Mouse (Mus musculus) right cerebral cortex, postnatal 25 days (tissue): ENCODE results near the gene Zmynd11.
"Not testable (repeated sequence)": the region's sequence is repeated elsewhere in the genome, so short reads cannot be mapped to it uniquely, and the experiment has no call there.

Experiments
- DNase-seq: peaks from one replicate; pipeline ENCODE4 v3.0.0; 2022

Zmynd11 gene

GRCm38 (mm10) chr13:9764646-9765536 lies at the start of gene Zmynd11:
Gene Zmynd11 (minus strand): TSS chr13:9765330.
- DNase-seq, result peak; percentile 66

- no peak for DNase-seq
Measured at GRCm38 (mm10) chr13:9795889-9796631, 30.9 kb upstream of the Zmynd11 start.

GRCm38 (mm10) chr13:9786050-9786449 lies 20.9 kb upstream of the Zmynd11 start:
- DNase-seq, result no peak

GRCm38 (mm10) chr13:9783717-9784116 lies 18.6 kb upstream of the Zmynd11 start:
- no peak for DNase-seq

GRCm38 (mm10) chr13:9775901-9776300 lies 10.8 kb upstream of the Zmynd11 start:
- DNase-seq, result no peak

GRCm38 (mm10) chr13:9774077-9774476 lies 8.9 kb upstream of the Zmynd11 start:
- no peak for DNase-seq

GRCm38 (mm10) chr13:9767279-9767678 lies 2.1 kb upstream of the Zmynd11 start:
- no peak for DNase-seq

GRCm38 (mm10) chr13:9766497-9766896 lies 1.4 kb upstream of the Zmynd11 start:
- no peak for DNase-seq

GRCm38 (mm10) chr13:9765537-9765851 lies 364 bp upstream of the Zmynd11 start:
- DNase-seq, result no peak

GRCm38 (mm10) chr13:9763828-9764645 lies 1.1 kb downstream of the Zmynd11 start:
- DNase-seq, result peak; percentile 79

- DNase-seq, result no peak
Measured at GRCm38 (mm10) chr13:9763100-9763827, 1.9 kb downstream of the Zmynd11 start.

GRCm38 (mm10) chr13:9760057-9760456 lies 5.1 kb downstream of the Zmynd11 start:
- no peak for DNase-seq

- peak; percentile 30 for DNase-seq
Measured at GRCm38 (mm10) chr13:9757842-9758491, 7.2 kb downstream of the Zmynd11 start.

- DNase-seq, result no peak
Measured at GRCm38 (mm10) chr13:9753706-9754105, 11.4 kb downstream of the Zmynd11 start.

GRCm38 (mm10) chr13:9750320-9750719 lies 14.8 kb downstream of the Zmynd11 start:
- no peak for DNase-seq

- DNase-seq, result no peak
Measured at GRCm38 (mm10) chr13:9749796-9750195, 15.3 kb downstream of the Zmynd11 start.

- no peak for DNase-seq
Measured at GRCm38 (mm10) chr13:9738190-9738589, 26.9 kb downstream of the Zmynd11 start.

- DNase-seq, result no peak
Measured at GRCm38 (mm10) chr13:9737024-9737423, 28.1 kb downstream of the Zmynd11 start.

- not testable (repeated sequence) for DNase-seq
Measured at GRCm38 (mm10) chr13:9732262-9732661, 32.9 kb downstream of the Zmynd11 start.

GRCm38 (mm10) chr13:9729073-9729472 lies 36.1 kb downstream of the Zmynd11 start:
- no peak for DNase-seq

- DNase-seq, result no peak
Measured at GRCm38 (mm10) chr13:9715224-9715623, 49.9 kb downstream of the Zmynd11 start.
